Mouse (Mus musculus) cerebellum, adult 8-10 months (tissue): ENCODE measurements at regions not wholly inside any gene's neighbourhood (a gene's known extent, or its start where the extent isn't known, plus 50 kb on each side); places are given as distances from the start of the nearest gene placed in this dataset.
A peak's percentile ranks its signal among the peaks of the same experiment; 100 is the strongest.
"Not testable (repeated sequence)": the region's sequence is repeated elsewhere in the genome, so short reads cannot be mapped to it uniquely, and the experiment has no call there.

Experiments used
- DNase-seq: peaks from one replicate; pipeline ENCODE4 v3.0.0; 2022

DNA sequence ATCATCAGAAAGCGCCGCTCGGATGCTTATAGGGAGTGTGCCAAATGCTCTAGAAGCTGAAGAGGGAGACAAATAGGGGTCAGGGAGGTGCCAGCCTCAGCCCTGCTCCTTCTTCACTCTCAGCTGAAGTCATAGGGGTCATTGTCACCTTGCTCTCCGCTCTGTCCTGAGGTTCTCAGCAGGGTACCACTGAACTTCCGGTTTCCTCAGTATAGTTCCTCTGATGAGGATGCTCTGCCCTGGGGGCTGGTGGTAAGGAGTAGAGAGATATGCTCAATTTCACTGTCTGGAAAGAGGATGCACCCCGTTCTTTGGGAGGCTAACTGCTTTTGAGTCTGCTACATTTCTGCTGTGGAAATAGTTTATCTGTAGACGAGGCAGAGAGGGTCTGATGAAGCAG lies 211.4 kb downstream of the Zfp619 start:
- DNase-seq, result no peak

DNA sequence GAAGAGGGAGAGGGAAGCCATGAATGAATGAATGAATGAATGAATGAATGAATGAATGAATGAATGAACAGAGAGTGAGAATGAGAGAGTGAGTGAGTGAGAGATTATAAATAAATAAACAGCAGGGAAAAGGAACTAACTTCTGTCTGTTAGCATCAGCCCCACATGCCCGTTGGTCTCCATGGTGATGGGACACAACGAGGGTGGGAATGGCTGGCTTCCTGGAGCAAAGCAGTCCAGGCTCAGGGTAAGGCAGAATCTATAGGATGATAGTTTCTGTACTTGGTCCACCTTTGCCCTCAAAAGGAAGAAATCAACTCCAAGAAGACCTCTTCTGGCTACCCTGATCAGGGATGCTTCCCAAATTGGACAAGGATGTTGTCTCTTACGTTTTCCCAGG lies 212.2 kb downstream of the Zfp619 start:
- no peak for DNase-seq

GRCm38 (mm10) chr7:39732790-39733189 lies 215.2 kb downstream of the Zfp619 start:
- DNase-seq, result no peak

- not testable (repeated sequence) for DNase-seq
These were observed 230.8 kb downstream of the Zfp619 start for GRCm38 (mm10) chr7:39748395-39748794.

- no peak for DNase-seq
These were observed 232.9 kb downstream of the Zfp619 start for GRCm38 (mm10) chr7:39750448-39750847.

GRCm38 (mm10) chr7:39764366-39764765 lies 246.8 kb downstream of the Zfp619 start:
- no peak for DNase-seq

- no peak for DNase-seq
These were observed 247.5 kb downstream of the Zfp619 start for GRCm38 (mm10) chr7:39765094-39765493.

- no peak for DNase-seq
These were observed 255.7 kb downstream of the Zfp619 start for GRCm38 (mm10) chr7:39773291-39773690.

GRCm38 (mm10) chr7:39789321-39789720 lies 271.8 kb downstream of the Zfp619 start:
- no peak for DNase-seq

- no peak for DNase-seq
These were observed 272.3 kb downstream of the Zfp619 start for GRCm38 (mm10) chr7:39789880-39790279.

- DNase-seq, result no peak
These were observed 277.2 kb downstream of the Zfp619 start for GRCm38 (mm10) chr7:39794751-39795150.

DNA sequence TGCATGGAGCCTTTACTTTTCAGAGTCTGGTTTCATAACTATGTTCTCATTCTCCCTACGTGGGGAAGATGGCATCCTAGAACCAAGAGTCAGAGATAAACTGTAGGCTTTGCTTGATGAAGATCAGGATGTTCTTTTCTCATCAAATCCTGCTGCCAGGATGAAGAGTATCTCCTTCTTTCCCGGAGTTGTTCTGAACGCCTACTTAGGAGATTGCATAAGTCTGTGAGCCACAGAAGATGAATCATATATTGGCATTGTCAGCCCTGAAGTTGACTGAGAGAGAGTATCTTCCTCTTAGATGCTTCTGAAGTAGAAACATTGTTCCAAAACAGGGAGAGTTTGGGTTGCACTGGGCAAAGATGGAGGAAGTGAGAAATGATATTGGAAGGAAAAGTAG lies 286.7 kb downstream of the Zfp619 start:
- DNase-seq, result no peak

DNA sequence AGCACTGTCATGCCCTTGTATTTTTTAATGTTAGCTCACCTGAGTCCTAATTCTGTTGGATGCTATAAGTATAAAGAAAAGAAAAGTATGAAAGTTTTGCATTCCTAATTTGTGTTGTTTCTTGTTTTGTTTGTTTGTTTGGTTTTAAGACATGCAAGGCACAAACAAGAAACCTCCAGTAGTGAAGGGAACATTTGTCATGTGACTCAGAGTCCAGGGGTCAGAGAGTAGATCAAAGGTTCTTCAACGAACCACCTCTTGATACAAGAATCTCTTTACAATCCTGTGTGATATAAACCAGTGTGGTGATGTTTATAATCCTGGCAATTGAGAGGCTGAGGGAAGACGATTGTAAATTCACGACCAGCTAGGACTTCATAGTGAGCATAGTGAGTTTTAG lies 300.5 kb downstream of the Zfp619 start:
- no peak for DNase-seq

DNA sequence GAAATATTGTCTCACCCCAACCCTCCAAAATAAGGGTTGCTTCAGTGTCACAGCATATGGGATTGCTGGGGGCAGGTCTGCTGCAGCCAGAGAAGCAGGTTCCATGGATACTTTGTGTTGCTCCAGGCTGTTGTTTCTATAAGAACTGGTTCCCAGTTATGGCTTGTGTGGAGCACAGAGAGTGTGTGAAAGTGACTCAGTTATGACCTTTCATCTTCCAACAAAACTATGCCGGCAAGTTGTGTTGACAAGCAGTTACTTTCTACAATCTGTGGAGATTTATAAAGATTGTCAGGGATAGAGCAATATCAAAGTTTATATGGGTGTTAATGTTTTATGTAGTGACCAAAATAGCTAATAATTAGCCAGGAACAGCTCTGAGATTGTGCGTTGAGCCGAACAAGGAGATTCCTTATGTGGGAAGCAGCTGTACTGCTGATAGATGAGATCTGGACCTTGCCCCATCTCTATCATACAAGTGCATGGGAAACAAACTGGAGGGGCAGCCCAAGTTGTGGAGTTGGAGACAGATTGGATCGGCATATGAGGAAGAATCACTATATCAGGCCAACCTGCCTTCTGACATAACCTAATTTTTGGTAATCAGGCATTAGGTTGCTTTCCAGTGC lies 305.1 kb downstream of the Zfp619 start:
- no peak for DNase-seq

- no peak for DNase-seq
These were observed 310.8 kb downstream of the Zfp619 start for GRCm38 (mm10) chr7:39828378-39828777.

GRCm38 (mm10) chr7:39830831-39831230 lies 313.3 kb downstream of the Zfp619 start:
- DNase-seq, result no peak

DNA sequence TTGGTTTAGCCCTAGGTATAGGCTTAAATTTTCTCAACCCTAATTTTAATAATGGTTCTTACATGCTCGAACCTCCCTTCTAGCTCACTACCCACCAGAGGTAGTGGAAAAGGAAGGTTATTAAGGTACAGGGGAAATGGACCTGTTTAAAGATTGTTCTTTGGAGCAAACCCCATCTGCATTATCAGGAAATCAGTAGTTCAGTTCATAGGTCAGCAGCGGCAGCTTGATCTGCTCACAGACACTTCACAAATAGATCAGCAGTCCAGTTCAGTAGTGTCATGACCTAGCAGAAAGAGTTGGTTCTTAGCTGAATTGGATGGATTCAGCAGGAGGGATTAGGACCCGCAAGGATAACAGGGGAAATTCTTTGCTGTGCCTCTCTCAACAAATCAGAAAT lies 324.4 kb downstream of the Zfp619 start:
- DNase-seq, result no peak

DNA sequence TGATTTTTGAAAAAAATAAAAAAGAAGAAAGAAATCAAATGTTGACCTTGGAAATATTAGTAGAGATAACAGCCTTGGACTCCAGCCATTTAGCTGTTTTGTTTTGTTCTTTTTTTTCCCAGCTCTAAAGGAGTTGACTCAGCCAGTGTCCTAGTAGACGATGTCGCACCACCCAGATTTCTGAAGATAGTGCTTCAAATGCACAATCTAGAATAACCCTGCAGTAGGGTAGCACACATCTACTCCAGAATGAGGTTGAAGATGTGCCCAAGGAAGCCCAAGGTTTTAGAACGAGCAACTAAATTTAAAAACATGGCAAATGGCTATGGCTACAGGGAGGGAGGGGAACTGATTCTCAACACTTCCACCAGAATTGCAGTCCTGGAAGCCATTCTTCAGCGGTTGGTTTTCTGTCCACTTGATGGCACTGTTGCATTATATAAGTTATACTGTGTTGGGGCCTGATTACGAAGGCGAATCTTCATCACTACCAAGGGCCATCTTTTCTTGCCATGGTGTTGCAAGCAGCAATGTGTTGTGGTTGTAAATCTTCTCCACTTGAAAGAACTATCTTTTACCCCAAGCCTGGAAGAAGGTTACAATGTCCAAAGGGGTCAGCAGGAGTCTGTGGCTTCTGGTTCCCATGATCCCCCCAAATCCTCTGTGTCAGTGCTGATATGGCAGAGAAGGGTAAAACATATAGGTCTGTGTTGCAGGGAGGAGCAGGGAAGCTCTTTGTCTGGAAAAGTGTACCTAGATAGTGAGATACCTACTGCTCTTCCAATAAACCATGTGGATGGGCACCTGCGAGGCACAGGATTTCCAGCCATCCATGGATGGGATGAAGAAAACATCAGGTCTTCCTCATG lies 330.6 kb downstream of the Zfp619 start:
- peak; percentile 18 for DNase-seq

GRCm38 (mm10) chr7:39857301-39857700 lies 339.7 kb downstream of the Zfp619 start:
- DNase-seq, result no peak

DNA sequence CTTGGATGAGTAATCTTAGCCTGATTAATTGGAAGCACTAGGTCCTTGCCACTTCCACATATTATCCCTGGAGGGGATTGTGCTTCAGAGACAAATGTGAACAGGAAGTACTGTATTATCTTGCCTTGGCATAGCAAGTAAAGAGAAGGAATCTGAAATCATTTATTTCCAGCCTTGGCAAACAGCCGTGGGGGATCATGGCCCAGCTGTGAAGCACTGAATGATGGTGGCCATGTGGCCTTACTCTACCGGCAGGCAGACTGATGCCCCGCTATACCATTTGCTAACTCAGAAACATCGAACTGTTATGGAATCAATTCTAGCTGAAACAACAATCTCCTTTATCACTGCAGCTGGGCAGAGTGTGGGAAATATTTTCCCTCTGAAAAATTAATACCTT lies 345.3 kb downstream of the Zfp619 start:
- DNase-seq, result no peak

GRCm38 (mm10) chr7:39864130-39864529 lies 346.6 kb downstream of the Zfp619 start:
- DNase-seq, result no peak

GRCm38 (mm10) chr7:39864781-39865180 lies 347.2 kb downstream of the Zfp619 start:
- DNase-seq, result no peak

GRCm38 (mm10) chr7:39866674-39867428 lies 349.3 kb downstream of the Zfp619 start:
- no peak for DNase-seq

DNA sequence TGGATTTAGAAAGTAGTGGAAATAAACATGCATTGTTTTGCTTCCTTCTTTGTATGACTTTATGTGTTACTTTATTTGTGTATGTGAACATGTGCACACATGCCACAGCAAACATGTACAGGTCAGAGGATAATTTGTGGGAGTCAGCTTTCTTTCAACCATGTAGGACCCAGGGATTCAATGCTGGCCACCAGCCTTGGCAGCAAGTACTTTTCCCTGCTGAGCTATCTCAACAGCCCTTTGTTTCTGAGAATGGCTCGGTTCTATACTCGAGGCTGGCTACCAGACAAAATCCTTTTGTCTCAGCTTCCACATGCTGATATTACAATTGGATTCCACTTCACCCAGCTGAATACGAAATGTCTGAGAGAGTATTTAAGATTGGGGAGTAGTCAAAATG lies 349.9 kb downstream of the Zfp619 start:
- DNase-seq, result no peak
